Mouse (Mus musculus): ENCODE measurements around the gene Hcn1. TPM values are rescaled to one million over a fixed set of nuclear protein-coding genes. Genes with fewer than 3 reads are reported as not detected.

Hcn1 gene
- polyA plus RNA-seq, 1 experiment from 2014 or later: 0.06 TPM

GRCm38 (mm10) chr13:118029579-118029978 lies 427.5 kb downstream of the Hcn1 start:
- WGBS: 73% methylated on average over 3 of the region's 3 CpGs
- H3K4me1 ChIP-seq (ENCODE audit: insufficient read depth, low read length): no peaks in the 10 kb centered on the region

DNA sequence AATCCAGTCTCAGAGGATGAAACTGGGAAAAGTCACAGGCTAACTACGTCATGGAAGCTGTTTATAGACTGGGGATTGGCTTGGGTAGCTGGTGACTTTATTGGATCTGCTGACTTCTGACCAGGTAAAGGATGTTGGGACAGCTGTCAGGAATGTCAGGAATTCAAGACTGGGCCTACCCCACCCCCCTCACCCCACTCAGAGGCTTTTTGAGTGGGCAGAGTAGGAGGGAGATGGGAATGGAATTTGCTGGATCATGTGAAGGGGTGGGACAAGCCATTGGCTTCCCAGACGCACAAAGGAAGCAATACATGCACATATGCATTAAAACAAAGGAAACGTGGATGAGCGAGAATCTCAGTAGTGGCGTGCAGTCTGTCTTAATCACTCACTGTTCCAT lies 433.5 kb downstream of the Hcn1 start:
- no peak for ATAC-seq (ENCODE audit: low FRiP score, low TSS enrichment)
- no peak overlapping the region for H3K4me2 ChIP-seq (replicated peaks; ENCODE audit: low read depth, low read length)
- H3K36me3 ChIP-seq (ENCODE audit: insufficient read depth, low read length): no peaks in the 10 kb centered on the region
- no peak overlapping the region for H3K9ac ChIP-seq (replicated peaks; ENCODE audit: low read length)
- H3K4me1 ChIP-seq (ENCODE audit: insufficient read depth, low read length): no peaks in the 10 kb centered on the region
- H3K4me3 ChIP-seq (ENCODE audit: low read length): no peak overlapping the region
- no peaks in the 10 kb centered on the region for H3K27me3 ChIP-seq (ENCODE audit: insufficient read depth, low read length)
- no peak overlapping the region for H3K27ac ChIP-seq (ENCODE audit: low read length)
- WGBS: 77% methylated on average over 5 of the region's 5 CpGs
- no peaks in the 10 kb centered on the region for H3K9me3 ChIP-seq (ENCODE audit: low read length)

More at GRCm38 (mm10) chr13:118029579-118029978, 427.5 kb downstream of the Hcn1 start:
- H3K9ac ChIP-seq (replicated peaks; ENCODE audit: low read length): no peak overlapping the region
- H3K4me3 ChIP-seq (ENCODE audit: low read length): no peak overlapping the region
- ATAC-seq (ENCODE audit: low FRiP score, low TSS enrichment): no peak
- H3K27me3 ChIP-seq (ENCODE audit: insufficient read depth, low read length): no peaks in the 10 kb centered on the region
- no peak overlapping the region for H3K27ac ChIP-seq (ENCODE audit: low read length)
- no peaks in the 10 kb centered on the region for H3K9me3 ChIP-seq (ENCODE audit: low read length)
- H3K4me2 ChIP-seq (replicated peaks; ENCODE audit: low read depth, low read length): no peak overlapping the region
- no peaks in the 10 kb centered on the region for H3K36me3 ChIP-seq (ENCODE audit: insufficient read depth, low read length)
